Mouse (Mus musculus): Measurements from ENCODE around the gene Bcl2l2. TPM values are rescaled to one million over a fixed set of nuclear protein-coding genes. Genes with fewer than 3 reads are reported as not detected.

The Bcl2l2 gene
- total and polyA plus RNA-seq, 2 experiments from 2014 or later: 4.3 to 37.1 TPM

- DNase-seq (ENCODE audit: low spot score) (no peak), ATAC-seq (no peak)
- H3K27me3 ChIP-seq (ENCODE audit: insufficient read depth, low read length): no peaks in the 10 kb centered on the region
- WGBS: 90% methylated on average over 11 of the region's 11 CpGs
- peaks cover 7% of the 10 kb centered on the region for H3K4me1 ChIP-seq (ENCODE audit: insufficient read depth, low read length)
- H3K9me3 ChIP-seq (ENCODE audit: low read length): no peaks in the 10 kb centered on the region
- no peak for TF ChIP-seq CTCF (IDR thresholded peaks at IDR 0.05; ENCODE audit: low read depth)
- no peak overlapping the region for H3K27ac ChIP-seq
- H3K4me2 ChIP-seq (ENCODE audit: low read depth, low read length): no peak overlapping the region
- 0 out of 2 replicates have a peak, but pooled peaks cover 4% of the 10 kb centered on the region for H3K36me3 ChIP-seq (ENCODE audit: insufficient read depth, low read length)
- no peak overlapping the region for H3K4me3 ChIP-seq (ENCODE audit: low read length)
- no peak overlapping the region for H3K9ac ChIP-seq (replicated peaks; ENCODE audit: low read length)
Measured at GRCm38 (mm10) chr14:54885309-54885708, 2.1 kb downstream of the Bcl2l2 start.

DNA sequence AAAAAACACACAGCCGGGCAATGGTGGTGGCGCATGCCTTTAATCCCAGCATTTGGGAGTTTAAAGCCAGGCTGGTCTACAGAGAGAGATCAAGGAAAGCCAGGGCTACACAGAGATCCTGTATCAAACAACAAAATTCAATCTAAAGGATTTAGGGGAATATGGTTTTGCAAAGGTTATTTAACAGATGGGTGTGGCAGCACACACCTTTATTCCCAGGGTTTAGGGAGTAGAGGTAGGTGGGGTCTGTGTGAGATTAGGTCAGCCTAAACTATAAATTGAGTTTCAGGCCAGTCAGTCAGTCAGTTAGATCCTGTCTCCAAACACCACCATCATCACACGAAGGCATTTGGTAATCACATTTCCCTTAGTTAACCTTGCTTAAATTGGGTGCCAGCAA is 9.0 kb downstream of the Bcl2l2 start, which contains the start of gene Pabpn1:
TSS of gene Pabpn1 (plus strand) at position 301 of the 400 bp plus-strand sequence.
- H3K9me3 ChIP-seq (ENCODE audit: low read length): no peaks in the 10 kb centered on the region
- peak within 1 kb of the TSS; percentile 96 for H3K4me3 ChIP-seq (ENCODE audit: low read length)
- H3K9ac ChIP-seq (replicated peaks; ENCODE audit: low read length): 0 out of 2 replicates have a peak within 1 kb of the TSS, but pooled peaks have one; percentile 28
- no peak for DNase-seq (ENCODE audit: low spot score)
- WGBS: 94% methylated on average over 3 of the region's 3 CpGs
- no peak for TF ChIP-seq CTCF (IDR thresholded peaks at IDR 0.05; ENCODE audit: low read depth)
- H3K27me3 ChIP-seq (ENCODE audit: insufficient read depth, low read length): no peaks in the 10 kb centered on the region
- H3K36me3 ChIP-seq (ENCODE audit: insufficient read depth, low read length): peaks cover 14% of the 10 kb centered on the region; the same call in 1 of the 2 replicates
- peak within 1 kb of the TSS; percentile 56 for H3K4me2 ChIP-seq (ENCODE audit: low read depth, low read length)
- ATAC-seq: no peak
- no peaks in the 10 kb centered on the region for H3K4me1 ChIP-seq (ENCODE audit: insufficient read depth, low read length)
- peak within 1 kb of the TSS; percentile 61; the same call in 1 of the 2 replicates for H3K27ac ChIP-seq

GRCm38 (mm10) chr14:54893651-54894181 is 10.5 kb downstream of the Bcl2l2 start:
- Histone ChIP-seq H3K36me3 (ENCODE audit: insufficient read depth, low read length) (peaks cover 21% of the 10 kb centered on the region; the same call in 1 of the 2 replicates), H3K4me2 (ENCODE audit: low read depth, low read length) (peak overlapping the region; percentile 78), H3K27me3 (ENCODE audit: insufficient read depth, low read length) (no peaks in the 10 kb centered on the region), H3K9me3 (ENCODE audit: low read length) (no peaks in the 10 kb centered on the region), H3K27ac (peak overlapping the region; percentile 99), H3K4me1 (ENCODE audit: insufficient read depth, low read length) (no peaks in the 10 kb centered on the region), H3K9ac (replicated peaks; ENCODE audit: low read length) (peak overlapping the region; percentile 100), H3K4me3 (ENCODE audit: low read length) (peak overlapping the region; percentile 96)
- DNase-seq (ENCODE audit: low spot score) (peak; percentile 100), ATAC-seq (peak; percentile 97)
- WGBS: under 1% methylated on average over 38 of the region's 38 CpGs
- TF ChIP-seq CTCF (IDR thresholded peaks at IDR 0.05; ENCODE audit: low read depth): no peak

DNA sequence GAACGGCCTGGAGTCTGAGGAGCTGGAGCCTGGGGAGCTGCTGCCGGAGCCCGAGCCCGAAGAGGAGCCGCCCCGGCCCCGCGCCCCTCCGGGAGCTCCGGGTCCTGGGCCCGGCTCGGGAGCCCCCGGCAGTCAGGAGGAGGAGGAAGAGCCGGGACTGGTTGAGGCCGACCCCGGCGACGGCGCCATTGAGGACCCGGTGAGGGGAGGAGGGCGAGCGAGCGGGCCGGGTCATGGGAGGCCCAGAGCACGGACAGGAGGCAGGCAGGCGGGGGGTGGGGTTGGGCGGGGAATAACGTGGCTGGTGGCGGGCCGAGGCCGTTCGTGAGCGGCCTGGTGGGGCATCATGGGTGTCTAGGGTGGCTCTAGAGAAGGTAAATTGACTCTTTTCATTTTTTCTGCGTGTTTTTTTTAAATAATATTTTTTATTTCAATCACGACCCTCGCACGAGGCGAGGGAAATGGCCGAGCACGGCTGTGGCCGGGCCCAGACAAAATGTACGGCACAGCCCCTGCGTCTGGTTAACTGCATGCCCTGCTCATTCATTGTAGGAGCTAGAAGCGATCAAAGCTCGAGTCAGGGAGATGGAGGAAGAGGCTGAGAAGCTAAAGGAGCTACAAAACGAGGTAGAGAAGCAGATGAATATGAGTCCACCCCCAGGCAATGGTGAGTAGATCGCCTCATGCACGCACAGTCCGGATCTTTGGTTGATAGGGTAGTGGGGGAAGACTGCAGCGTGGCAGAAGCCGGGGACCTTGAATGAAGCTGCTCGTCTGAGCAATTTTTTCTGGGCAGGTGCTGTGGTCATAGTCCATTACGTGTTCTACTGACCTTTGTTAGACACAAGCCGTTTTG is 11.3 kb downstream of the Bcl2l2 start:
- WGBS: under 1% methylated on average over 49 of the region's 54 CpGs
- Histone ChIP-seq H3K36me3 (ENCODE audit: insufficient read depth, low read length) (peaks cover 25% of the 10 kb centered on the region; the same call in 1 of the 2 replicates), H3K4me1 (ENCODE audit: insufficient read depth, low read length) (no peaks in the 10 kb centered on the region), H3K27me3 (ENCODE audit: insufficient read depth, low read length) (no peaks in the 10 kb centered on the region), H3K27ac (peak overlapping the region; percentile 99), H3K4me2 (ENCODE audit: low read depth, low read length) (peak overlapping the region; percentile 78), H3K9me3 (ENCODE audit: low read length) (no peaks in the 10 kb centered on the region), H3K4me3 (ENCODE audit: low read length) (peak overlapping the region; percentile 96), H3K9ac (replicated peaks; ENCODE audit: low read length) (peak overlapping the region; percentile 100)
- DNase-seq (ENCODE audit: low spot score): peak; percentile 62
- ATAC-seq: peak; percentile 54
- no peak for TF ChIP-seq CTCF (IDR thresholded peaks at IDR 0.05; ENCODE audit: low read depth)

DNA sequence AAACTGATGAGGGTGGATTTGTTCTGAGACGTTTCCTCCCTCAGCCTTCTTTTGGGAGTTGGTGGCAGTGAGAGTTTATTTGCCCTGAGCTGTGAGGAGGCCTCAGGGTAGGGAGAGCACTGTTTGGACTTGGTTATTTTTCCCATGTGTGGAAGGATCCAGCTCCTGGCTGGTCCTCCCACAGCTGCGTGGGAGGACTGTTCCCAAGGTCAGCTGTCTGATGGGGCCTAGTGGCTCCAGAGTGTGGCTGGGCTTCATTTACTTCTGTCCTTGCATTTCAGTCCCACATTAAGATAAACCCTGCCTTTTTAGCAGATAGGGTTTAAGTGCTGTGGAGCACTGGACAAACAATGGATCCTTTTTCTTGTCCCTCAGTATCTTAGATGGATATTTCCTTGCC is 14.3 kb downstream of the Bcl2l2 start:
- no peak for ATAC-seq

GRCm38 (mm10) chr14:54900383-54900782 is 17.2 kb downstream of the Bcl2l2 start:
- 0% methylated on average over 3 of the region's 3 CpGs for WGBS
- Histone ChIP-seq H3K9ac (replicated peaks; ENCODE audit: low read length) (no peak overlapping the region), H3K4me3 (ENCODE audit: low read length) (no peak overlapping the region), H3K27ac (no peak overlapping the region), H3K4me2 (ENCODE audit: low read depth, low read length) (no peak overlapping the region), H3K4me1 (ENCODE audit: insufficient read depth, low read length) (no peaks in the 10 kb centered on the region), H3K36me3 (ENCODE audit: insufficient read depth, low read length) (peaks cover 29% of the 10 kb centered on the region; the same call in 1 of the 2 replicates), H3K27me3 (ENCODE audit: insufficient read depth, low read length) (no peaks in the 10 kb centered on the region), H3K9me3 (ENCODE audit: low read length) (no peaks in the 10 kb centered on the region)
- DNase-seq (ENCODE audit: low spot score) (peak; percentile 93), ATAC-seq (peak; percentile 62)
- peak; percentile 87 for TF ChIP-seq CTCF (IDR thresholded peaks at IDR 0.05; ENCODE audit: low read depth)

More for the DNA sequence above, 14.3 kb downstream of the Bcl2l2 start:
- Histone ChIP-seq H3K4me3 (ENCODE audit: low read length) (no peak overlapping the region), H3K27ac (no peak overlapping the region), H3K4me2 (ENCODE audit: low read depth, low read length) (no peak overlapping the region), H3K9ac (replicated peaks; ENCODE audit: low read length) (no peak overlapping the region), H3K27me3 (ENCODE audit: insufficient read depth, low read length) (no peaks in the 10 kb centered on the region), H3K36me3 (ENCODE audit: insufficient read depth, low read length) (peaks cover 25% of the 10 kb centered on the region; the same call in 1 of the 2 replicates), H3K9me3 (ENCODE audit: low read length) (no peaks in the 10 kb centered on the region), H3K4me1 (ENCODE audit: insufficient read depth, low read length) (no peaks in the 10 kb centered on the region)
- WGBS: 59% methylated on average over 2 of the region's 2 CpGs
- no peak for DNase-seq (ENCODE audit: low spot score)
- no peak for TF ChIP-seq CTCF (IDR thresholded peaks at IDR 0.05; ENCODE audit: low read depth)
